Mouse (Mus musculus) MEL (cell line): ENCODE results near the gene Chst3.

Experiments
- CTCF ChIP-seq, 3 experiments: IDR thresholded peaks in 2 of 3; conservative IDR thresholded peaks in 1 of 3; 2 replicates each; pipeline ENCODE4 v1.5.1; 2011 to 2012; ENCODE audit warnings: low read length in 3 of 3, low read depth in 2 of 3, mild to moderate bottlenecking in 2 of 3, improper control_type of control experiment in 1 of 3, inconsistent platforms in 1 of 3, mixed read lengths in 1 of 3, moderate library complexity in 1 of 3; ENCODE audit not compliant: control insufficient read depth in 1 of 3, insufficient read depth in 1 of 3, poor library complexity in 1 of 3, severe bottlenecking in 1 of 3
- EP300 ChIP-seq, 2 experiments: IDR thresholded peaks; 2 replicates each; pipeline ENCODE4 v1.6.1; 2011; ENCODE audit warnings: improper control_type of control experiment in 2 of 2, low read length in 2 of 2, low read depth in 1 of 2, mild to moderate bottlenecking in 1 of 2
- GATA1 ChIP-seq: IDR thresholded peaks from 2 replicates; pipeline ENCODE4 v1.6.1; 2011; ENCODE audit warnings: low read depth, low read length, improper control_type of control experiment
- MXI1 ChIP-seq: IDR thresholded peaks from 2 replicates; pipeline ENCODE4 v1.6.1; 2011; ENCODE audit warnings: mild to moderate bottlenecking, low read depth, low read length, improper control_type of control experiment
- RCOR1 ChIP-seq: IDR thresholded peaks from 2 replicates; pipeline ENCODE4 v1.6.1; 2012; ENCODE audit warnings: low read depth, mild to moderate bottlenecking, inconsistent platforms, low read length, improper control_type of control experiment
- SIN3A ChIP-seq: IDR thresholded peaks from 2 replicates; pipeline ENCODE4 v1.6.1; 2012; ENCODE audit warnings: low read length, improper control_type of control experiment, inconsistent platforms
- UBTF ChIP-seq: IDR thresholded peaks from 2 replicates; pipeline ENCODE4 v1.6.1; 2012; ENCODE audit warnings: low read depth, mild to moderate bottlenecking, inconsistent platforms, low read length, improper control_type of control experiment, moderate library complexity, borderline replicate concordance; ENCODE audit not compliant: insufficient read depth

GRCm38 (mm10) chr10:60200996-60201395, 18.1 kb downstream of the Chst3 start:
- TF ChIP-seq GATA1 (no peak), CTCF (IDR thresholded peaks at IDR 0.05 in 2 of 3, conservative IDR thresholded peaks at IDR 0.05 in 1 of 3; ENCODE audit: control insufficient read depth in 1 of 3, insufficient read depth in 1 of 3, low read depth in 2 of 3, low read length in 3 of 3, poor library complexity in 1 of 3, severe bottlenecking in 1 of 3) (no peak), UBTF (no peak), SIN3A (no peak), MXI1 (no peak), EP300 (IDR thresholded peaks at IDR 0.05; ENCODE audit: low read depth in 1 of 2, low read length in 2 of 2) (no peak), RCOR1 (no peak)
